Mouse (Mus musculus) spleen, postnatal 10 days (tissue): ENCODE data around the gene Gm14137.
A peak's percentile ranks its signal among the peaks of the same experiment; 100 is the strongest.

Source experiments
- DNase-seq, 2 experiments: peaks; one replicate each; pipeline ENCODE4 v3.0.0; 2021 to 2022; ENCODE audit warnings: low spot score in 2 of 2

Gene Gm14137

DNA sequence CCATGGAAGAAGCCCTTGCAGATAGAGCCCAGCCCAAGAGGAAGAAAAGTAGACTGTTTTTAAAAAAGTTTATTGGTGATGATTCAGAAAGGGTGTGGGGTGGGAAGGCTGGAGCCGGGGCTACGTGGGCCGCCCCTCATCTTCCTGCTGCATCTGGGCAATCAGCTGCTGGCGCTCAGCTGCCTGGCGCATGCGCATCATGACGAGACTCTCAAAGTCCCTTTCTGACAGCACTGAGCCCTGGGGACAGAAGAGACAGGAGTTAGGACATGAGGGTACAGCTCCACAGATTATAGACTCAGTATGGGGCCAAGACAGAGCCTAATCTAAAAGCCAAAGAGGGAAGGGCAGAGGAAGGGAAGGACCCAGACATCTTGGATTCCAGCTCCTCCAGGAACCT lies 1.9 kb upstream of the Gm14137 start:
- DNase-seq = no peak

DNA sequence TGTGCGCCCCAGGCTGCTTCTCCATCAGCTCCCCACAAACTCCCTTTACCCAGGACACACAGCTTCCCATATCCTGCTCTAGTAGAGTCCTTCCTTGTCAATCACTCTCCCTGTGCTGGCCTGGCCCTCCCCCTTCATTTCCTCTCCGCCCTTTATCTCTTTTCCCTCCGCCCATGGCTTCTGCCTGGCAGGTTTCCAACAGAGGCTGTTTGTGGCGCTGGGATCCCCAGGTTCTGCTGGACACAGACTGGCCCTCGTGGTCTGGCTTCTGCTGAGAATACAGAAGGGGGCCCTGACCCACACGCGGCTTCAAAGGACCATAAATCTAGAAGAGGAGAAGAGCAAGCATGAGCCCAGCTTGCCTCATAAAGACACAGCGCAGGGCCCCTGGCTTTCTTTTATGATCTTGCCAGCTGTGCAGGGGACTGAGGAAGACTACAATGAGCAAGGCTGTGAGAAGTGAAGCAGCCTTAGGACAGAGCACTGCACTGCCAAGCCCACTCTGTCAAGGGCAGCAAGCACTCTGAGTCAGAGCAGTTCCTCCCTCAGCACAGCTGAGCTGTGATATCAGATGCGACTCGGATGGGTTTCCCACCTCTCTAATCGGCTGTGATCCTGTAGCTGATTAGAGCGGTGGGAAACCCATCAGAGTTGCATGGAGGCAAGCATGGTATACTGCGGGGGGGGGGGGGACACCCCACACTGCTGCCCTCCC lies 1.3 kb upstream of the Gm14137 start:
- peak; percentile 37 to 76 for DNase-seq

DNA sequence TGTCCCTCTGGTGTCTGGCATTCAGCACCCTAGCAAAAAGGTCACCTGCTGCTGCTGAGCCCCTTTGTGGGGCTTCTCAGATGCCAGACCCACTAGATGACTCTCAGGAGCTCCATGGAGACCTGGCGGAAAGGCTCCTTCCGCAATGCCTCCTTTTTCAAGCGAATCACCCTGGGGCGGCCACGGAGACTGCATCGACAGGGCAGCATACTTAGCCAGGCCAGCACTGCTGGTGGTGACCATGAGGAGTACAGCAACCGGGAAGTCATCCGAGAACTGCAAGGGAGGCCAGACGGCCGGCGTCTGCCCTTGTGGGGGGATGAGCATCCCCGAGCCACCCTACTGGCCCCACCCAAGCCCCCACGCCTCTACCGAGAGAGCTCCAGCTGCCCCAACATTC lies 557 bp downstream of the Gm14137 start:
- no peak for DNase-seq

DNA sequence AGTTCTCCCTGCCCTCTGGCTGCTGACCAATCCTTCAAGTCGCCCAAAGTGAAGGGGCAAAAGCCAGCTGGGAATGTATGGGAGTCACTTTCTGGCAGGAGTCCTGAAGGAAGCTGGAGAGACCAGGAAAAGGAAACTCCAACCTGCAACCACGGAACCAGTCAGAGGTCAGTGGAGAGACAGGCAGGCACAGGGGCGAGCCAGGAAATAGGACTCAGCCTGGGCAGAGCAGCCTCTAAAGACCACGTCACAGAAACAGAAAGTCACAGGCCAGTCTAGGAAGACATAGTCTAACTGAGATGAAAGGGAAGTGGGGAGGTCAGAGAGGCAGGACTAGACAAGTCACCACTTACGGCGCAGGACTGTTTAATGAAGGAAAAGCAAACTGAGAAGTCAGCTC lies 1.3 kb downstream of the Gm14137 start:
- DNase-seq = no peak

DNA sequence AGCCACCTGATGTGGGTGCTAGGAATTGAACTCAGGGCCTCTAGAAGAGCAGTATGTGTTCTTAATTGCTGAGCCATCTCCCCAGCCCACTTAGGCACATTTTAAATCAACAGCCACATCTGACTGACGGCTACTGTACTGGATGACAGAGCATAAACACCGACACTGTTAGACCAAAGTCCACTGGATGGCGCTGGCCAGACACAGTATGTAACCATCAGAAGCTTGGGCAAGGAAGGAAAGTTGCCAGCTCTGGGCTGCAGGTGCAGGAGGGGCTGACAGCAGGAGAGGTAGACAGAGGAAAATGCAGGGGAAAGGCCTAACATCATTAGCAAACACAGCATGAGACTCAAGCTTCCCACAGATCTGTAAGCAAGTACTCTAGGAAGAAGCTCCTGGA lies 2.5 kb downstream of the Gm14137 start:
- DNase-seq = no peak

DNA sequence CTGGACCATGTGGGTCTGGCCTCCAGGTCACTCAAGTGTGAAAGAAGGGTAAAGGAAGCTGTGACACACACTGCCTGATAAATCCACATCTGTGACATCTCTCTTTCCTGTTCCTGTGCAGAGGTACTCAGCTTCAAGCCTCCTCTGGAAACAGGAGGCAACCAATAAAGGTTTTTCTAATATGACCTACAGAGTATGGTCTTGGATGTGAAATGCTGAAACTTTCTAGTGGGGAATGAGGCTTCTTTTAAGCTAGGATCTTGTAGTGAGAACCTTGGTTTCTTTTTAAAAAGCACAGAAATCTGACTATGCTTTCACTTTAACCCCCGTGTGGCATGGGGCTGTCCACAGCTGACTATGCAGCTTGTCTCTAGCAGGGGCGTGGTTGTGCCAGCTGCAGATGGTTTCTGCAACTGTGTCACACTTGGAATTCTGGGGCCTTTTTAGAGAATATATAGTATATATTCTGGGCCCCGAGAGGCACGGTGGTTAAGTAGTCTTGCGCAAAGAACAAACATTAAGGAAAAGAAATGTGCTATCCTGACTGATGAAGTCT lies 3.2 kb downstream of the Gm14137 start:
- DNase-seq = no peak

DNA sequence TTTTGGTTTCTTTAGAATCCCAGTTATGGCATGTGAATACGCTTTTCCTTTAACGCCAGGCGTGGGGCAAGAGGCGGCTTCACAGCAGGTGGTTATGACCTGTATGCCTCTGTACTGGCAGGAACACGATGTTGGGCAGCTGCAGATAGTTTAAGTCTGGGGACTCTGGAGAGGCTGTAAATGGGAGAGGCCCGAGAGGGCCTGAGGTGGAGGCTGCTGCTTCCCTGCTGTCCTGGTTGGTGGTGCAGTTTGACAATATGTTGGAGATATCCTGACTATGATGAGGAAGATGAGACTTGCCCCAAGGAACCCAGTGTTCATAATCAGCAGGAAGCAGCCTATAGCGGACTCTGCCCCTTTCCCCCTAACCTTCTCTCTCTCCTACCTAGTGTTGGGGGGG lies 8.6 kb downstream of the Gm14137 start:
- DNase-seq = no peak

DNA sequence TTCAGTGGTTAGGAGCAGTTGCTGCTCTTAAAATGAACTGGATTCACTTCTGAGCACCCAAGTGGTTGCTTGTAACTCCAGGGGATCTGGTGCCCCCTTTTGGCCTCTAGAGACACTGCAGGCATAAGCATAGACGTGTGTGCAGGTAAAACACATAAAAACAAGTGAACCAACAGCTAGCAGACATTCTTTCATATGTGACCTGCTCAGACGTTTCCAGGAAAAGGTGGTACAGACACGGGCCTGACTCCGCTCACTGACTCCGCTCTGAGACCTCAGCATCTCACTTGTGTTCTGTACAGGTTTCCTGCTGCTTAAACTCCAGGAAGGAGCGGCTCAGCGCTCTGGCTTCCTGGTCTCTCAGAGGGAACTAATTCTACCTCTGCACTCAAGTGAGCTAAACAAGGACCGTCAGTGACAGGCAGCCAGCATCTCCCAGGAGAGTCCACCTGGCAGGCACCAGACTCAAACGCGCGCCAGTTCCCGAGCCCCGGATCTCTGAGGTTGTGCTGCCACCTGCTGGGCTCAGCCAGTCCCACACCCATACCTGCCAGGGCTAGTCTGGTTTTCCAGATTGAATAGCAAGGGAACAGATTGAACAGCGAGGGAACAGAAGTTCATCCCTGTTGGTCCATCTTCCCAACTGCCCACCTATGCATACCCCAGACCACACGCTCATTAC lies 14.9 kb downstream of the Gm14137 start:
- peak; percentile 91 to 92 for DNase-seq

DNA sequence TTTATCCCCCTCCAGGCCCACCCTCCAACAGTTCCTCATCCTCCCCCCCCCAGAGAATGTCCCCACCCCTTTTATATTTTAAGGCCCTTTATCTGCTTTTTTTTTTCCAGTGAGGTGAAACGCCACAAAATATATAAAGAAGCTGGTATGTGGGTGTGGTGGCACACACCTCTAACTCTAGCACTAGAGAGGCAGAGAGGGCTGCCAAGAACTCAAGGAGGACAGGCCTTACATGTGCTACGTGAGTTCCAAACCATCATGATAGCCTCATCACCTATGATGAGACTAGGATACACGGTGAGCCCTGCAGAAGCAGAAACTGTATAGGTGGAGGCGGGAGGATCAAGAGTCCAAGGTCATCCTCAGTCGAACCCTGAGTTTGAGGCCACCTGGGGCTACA lies 16.7 kb downstream of the Gm14137 start:
- no peak for DNase-seq

DNA sequence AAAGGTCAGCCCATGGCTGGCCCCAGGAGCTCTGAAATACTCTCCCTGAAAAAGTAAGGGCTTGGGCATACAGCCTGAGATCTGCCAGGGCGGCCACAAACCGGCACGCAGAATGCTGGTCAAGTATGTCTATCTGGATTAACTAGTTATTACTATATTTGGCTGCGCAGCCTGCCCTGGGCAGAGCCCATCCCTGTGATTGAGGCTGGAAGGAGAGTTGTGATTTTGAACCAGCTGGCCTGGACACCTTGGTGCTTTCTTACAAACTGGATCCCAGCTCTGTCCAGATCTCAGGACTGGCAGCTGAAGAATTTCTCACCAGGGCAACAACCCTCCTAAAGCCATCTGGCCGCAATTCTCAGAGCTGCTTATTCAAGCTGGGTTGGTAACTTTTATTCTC lies 19.8 kb downstream of the Gm14137 start:
- no peak for DNase-seq

DNA sequence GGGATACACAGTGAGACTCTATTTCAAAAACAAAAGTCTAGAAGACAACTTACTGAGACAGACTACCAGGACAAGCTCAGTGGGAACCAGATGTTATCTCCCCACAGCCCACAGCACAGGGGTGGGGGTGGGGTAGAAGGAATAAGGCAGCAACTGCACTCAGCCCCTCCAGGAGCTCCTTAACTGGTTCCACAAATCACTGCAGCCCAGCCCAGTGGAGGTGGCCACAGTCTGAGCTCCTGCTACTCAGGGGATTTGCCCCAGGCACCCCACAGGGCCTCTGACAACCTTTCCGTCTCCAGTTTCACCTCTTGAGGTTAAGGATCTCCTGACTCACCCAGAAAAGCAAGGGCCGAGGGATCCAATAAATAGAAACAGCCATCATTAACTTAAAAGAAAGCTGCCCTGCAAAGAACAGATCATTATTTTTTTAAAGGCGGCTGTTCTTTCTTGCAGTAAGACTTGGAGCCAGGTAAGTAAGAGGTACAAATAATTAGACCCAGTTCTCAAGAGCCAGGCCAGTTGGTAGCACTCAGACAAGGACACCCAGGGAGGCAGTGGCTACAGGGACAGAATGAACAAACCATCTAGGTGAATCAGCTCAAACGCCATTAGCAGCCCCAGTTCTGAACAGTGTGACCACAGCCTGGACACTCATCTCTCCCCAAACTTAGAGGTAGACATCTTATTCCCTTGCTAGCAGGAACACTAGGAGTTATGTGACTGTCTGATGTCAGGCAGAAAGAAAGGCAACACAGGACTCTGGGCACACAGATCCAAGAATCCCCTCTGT lies 22.2 kb downstream of the Gm14137 start:
- no peak for DNase-seq

DNA sequence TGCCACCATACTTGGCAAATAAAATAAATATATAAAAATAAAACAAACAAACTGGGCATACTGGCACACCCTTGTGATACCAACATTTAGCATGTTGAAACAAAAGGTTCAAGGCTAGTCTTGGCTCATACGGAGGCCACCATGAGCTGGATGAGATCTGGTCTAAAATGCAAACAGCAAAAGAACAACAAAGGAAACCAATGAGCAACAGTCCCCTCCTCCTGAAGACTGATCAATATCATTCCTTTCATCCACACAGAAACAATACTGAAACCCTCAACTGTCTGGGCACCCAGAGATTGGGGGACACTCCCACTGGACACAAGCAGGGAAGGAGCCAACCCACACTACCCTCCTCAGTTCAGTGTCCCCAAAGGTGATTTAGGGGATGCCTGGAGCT lies 23.2 kb downstream of the Gm14137 start:
- no peak for DNase-seq

DNA sequence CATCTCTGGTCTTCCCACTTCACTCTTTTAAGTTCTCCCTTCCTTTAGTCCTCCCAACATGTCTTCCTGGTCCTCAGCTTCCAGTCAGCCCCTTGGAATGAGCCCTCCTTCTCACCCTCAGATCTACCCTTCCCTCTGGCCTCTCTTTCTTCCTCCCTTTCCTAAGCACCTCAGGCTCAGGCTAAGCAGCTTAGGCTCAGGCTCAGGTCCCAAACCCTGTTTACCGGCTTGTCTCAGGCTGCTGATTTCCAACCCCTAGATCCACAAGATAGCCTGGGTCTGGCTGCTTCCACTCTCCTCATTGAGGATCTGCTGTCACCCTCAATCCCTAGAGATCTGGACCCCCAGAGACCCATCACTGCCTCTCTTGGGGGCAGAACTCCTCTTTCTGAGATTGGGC lies 23.7 kb downstream of the Gm14137 start:
- DNase-seq = no peak

DNA sequence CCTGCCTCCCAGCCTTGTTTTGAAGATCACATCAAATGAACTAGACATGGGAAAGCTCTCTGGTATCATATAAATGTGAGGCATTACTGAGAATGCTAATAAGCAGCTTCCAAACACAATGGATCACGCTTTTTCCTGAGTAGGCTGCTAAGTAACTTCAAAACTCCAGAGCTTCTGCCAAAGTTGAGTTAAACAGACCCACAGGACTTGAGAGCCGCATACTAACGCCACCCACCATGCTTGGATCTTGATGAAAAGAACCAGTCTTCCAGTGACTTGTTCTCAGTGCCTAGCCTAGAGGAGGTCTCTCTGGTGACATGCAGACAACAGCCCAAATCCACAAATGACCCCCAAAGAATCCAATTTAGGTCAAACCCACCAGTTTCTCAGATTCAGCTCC lies 24.6 kb downstream of the Gm14137 start:
- no peak for DNase-seq

DNA sequence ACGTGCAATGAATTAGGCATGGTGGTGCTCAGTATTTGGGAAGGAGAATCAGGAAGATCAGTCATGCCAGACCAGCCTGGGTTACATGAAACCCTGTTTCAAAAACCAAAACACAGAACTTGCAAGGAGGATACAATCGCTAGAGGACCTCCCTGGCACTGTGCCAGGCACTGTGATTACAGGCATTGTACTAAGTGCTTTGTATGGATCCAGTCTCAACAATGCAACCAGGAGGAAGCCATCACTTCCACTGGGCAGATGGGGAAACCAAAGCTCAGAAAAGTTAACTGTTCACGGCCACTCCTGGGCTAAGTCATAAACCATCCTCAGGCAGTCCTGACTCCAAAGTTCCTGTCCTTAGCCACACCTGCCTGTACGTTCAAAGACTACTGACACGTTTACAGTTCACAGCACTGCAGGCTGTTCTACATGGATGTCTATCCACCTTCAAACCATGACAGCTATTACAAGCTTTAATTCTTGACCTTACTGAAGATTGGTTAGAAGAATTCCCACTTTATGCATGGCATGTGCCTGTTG lies 28.7 kb downstream of the Gm14137 start:
- no peak for DNase-seq

DNA sequence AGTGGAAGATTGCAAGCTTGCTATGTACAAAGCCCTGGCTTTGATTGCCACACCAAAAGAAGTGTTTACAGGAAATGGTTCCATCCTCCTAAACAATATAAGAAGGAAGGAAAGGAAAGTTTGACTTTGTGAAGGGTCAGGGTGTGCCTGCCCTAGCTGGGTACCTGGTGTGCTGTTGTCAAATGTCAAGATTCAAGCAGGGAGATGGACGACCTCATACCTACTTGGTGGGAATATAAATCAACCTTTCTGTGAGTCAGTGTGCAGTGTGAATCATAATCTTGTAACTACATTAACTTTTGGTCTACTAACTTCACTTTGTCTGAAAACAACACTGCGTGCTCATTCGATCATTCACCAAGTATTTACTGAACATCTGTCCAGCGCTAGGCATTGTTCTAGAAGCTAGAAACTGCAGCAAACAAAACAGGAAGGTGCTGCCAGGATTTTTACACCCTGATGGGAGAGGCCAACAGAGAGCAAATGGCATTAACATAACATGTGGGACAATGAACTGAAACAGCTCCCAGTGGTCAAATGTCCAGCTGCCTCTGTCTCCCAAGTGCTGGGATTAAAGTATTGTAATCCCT lies 29.7 kb downstream of the Gm14137 start:
- DNase-seq = no peak

DNA sequence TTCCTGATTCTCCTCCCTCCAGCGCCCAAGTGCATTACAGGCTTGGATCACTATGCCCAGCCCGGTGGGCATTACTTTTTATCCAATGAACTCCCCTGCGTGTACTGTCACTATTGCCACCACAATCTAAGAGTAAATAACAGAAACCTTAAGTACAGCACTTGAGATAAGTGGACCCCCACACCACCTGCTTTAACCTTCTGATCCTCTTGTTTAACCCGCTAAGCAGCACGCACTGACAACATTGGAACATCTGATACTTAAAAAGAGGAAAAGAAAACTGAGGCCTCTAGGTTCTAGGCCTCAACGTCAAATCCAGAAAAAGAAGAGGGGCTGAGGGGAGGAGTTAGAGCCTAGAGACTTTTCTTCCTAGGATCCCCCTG lies 33.6 kb downstream of the Gm14137 start:
- peak in 1 of 2 experiments; percentile 18 for DNase-seq

DNA sequence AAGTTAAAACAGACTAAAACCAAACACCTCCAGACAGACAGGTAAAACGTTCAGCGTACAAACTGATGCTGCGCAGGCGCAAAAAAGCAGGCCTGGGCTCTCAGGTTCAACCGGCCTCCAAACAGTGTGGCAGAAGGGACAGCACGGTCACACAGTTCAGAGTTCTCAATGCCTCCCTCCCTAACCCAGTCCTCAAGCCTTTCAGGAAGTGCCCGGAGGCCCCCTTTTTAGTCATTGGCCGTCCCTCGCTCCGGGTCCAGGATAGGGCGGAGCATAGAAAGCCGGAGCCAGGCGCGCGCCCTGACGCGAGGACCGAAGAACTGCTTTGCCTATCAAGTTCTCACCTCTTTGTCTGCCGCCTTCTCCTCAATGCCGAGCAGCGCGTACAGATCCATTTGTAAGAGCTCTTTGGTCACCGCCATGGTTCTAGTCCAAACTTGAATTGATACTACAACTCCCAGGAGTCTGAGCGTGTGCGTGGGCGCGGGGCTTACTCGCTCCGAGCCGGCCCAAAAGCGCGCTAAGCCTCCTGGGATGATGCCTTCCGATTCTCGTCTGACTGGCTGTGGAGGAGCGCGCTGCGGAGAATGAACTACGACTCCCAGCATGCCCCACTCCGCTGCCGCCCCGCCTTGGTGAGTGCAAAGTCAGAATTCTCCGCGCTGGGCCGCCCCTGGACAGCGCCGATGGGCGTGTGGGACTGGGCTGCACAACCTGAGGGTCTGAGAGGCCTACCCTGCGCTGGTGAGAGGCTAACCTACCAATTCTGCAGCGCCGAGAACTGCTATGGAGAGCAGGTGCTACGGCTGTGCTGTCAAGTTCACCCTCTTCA lies 34.3 kb downstream of the Gm14137 start, which contains the start of the genes Zfyve19 and Dnajc17:
Zfyve19 (plus strand) TSS at position 274 of the 832 bp plus-strand sequence.
Dnajc17 (minus strand) TSS at position 452 of the 832 bp plus-strand sequence.
- peak; percentile 88 to 96 for DNase-seq

DNA sequence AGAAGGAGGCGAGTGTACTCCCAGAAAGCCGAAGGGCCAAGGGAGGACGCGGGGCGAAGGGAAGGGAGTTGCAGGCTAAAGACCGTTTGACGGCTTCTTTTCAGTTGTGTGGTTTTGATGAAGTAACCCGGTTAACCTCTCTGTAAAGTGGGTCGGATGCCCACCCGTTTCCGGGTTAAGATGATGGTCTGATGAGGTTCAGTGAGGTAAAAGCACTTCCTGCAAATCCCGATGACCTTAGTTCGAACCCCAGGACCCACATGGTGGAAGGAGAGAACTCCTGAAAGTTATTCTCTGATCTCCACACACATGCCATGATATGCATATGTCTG lies 34.8 kb downstream of the Gm14137 start:
- no peak for DNase-seq
